Mouse (Mus musculus): Measurements from ENCODE around the gene Rps9.

DNA sequence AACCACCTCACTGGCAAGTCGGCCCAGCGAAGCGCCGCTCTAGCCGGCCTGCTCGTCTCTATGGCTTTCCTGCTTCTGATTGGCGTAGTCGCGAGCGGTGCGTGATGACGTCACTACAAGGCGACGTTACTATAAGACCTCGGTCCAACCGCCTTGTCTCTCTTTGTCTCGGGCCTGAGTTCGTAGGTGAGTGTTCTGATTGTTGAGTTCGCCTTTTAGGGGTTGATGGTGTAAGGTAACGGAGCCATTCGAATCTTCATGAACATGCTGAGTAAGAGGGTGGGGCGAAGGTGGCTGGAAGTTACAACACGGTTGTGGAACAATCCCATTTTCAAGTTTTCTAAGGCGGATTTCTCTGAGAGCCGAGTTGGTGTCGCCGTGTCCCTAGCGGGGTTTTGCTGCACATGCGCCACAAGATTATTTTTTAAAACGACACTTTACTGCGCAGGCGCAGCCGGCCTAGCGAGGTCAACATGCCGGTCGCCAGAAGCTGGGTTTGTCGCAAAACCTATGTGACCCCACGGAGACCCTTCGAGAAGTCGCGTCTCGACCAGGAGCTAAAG is at the start of gene Rps9:
- TF ChIP-seq CTCF (IDR thresholded peaks at IDR 0.05; ENCODE audit: extremely low read depth, insufficient read depth, insufficient read length, insufficient replicate concordance) (no peak), POLR2A (IDR thresholded peaks at IDR 0.05; ENCODE audit: low read depth, low read length) (peak; percentile 99)
